Mouse (Mus musculus) embryonic stem cell, embryonic (primary cell): ENCODE data around the gene Ctnnd2.

Experiments
- CTCF ChIA-PET, 4 experiments: fragments of 300-600 bp in 2 of 4; fragments of 350-600 bp in 2 of 4; sonication (Branson Sonifier 250); formaldehyde crosslinking; loops; one replicate each; lab custom pipeline; 2022; ENCODE audit warnings: inconsistent platforms in 2 of 4; lab: Charles Lee
- POLR2A ChIA-PET, 4 experiments: fragments of 300-600 bp in 2 of 4; fragments of 350-600 bp in 2 of 4; sonication (Branson Sonifier 250); formaldehyde crosslinking; loops; one replicate each; lab custom pipeline; 2022; ENCODE audit warnings: antibody characterized with exemption in 4 of 4, inconsistent platforms in 1 of 4; lab: Charles Lee

Gene Ctnnd2

DNA sequence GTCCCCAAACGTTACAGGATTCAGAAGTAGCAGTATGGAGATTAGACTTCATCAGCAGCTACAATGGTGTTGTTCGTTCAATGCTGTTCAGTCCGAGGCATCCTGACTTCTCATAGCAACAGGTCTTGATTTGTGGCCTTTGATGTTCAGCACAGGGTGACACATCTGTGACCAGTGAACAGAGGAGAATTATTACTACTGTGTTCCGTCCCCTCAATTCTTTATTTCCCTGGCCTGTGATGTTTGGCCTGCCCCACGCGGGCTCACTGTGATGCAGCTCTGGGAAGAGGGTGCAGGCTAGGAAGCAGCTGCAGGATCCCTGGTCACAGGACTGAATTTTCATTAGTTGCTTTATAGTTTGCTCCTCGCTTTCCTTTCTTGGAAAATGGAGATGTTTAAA lies 197.6 kb downstream of the Ctnnd2 start:
- POLR2A ChIA-PET, result no interaction called here
- CTCF ChIA-PET, result interaction anchor here in 1 of 4 experiments (0.7 kb wide), 1 partner anchor 25 kb away, joined by 3 read pairs; no protein-coding TSS in a partner anchor

- ChIA-PET CTCF (no interaction called here), POLR2A (no interaction called here)
These were observed 198.8 kb downstream of the Ctnnd2 start for GRCm38 (mm10) chr15:30371151-30371550.

DNA sequence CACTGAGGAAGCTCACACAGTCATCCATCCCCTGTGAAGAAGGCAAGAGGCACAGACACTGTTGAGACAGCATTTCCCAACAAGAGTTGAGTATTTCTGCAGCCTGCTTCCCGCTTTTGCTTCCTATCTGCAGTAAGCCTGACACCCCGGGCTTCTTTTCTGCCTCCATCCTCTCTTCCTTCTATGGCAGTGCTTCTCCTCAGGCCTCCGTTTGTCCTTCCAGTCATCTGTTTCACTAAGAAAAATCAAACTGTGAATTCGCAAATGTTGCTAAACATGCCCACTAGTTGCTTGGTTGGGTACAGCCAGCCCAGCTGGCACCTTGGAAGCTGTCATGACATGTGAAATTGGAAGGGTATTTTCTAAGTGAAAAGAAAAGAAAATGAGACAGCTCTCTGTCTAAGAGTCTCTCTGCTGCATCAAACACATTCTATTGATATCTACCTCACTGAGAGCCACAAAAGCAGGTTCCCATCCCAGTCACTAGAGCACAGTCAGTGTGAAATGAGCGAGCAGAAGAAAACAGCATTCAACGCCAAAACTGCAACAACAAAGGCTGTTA lies 201.3 kb downstream of the Ctnnd2 start:
- CTCF ChIA-PET, result no interaction called here
- POLR2A ChIA-PET, result no interaction called here

DNA sequence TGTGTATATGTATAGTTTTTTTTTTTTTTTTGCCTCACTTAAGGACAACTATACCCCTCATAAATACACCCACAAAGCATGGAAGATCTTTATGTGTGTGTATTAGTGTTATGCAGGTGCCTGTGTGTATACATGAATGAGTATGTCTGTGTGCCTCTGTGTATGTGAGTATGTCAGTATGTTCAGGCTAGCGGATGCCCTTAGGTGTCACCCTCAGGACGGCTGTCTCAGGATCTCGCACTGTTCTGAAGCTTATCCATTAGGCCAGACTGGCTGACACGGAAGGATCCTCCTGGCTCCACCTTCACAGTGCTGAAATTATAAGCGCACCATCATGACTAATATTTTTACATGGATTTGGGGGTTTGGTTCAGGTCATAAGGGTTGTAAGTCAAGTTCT lies 202.5 kb downstream of the Ctnnd2 start:
- ChIA-PET CTCF (no interaction called here), POLR2A (no interaction called here)

GRCm38 (mm10) chr15:30383075-30383842 lies 210.9 kb downstream of the Ctnnd2 start:
- CTCF ChIA-PET, result interaction anchor here in 2 of 4 experiments (0.5 to 0.6 kb wide), 2 partner anchors 20 to 310 kb away, joined by 3 read pairs; no protein-coding TSS in a partner anchor
- POLR2A ChIA-PET, result interaction anchor here in 1 of 4 experiments (0.6 to 1.2 kb wide), 3 partner anchors 15 to 48 kb away, joined by 3 to 5 read pairs (median 4); no protein-coding TSS in a partner anchor

DNA sequence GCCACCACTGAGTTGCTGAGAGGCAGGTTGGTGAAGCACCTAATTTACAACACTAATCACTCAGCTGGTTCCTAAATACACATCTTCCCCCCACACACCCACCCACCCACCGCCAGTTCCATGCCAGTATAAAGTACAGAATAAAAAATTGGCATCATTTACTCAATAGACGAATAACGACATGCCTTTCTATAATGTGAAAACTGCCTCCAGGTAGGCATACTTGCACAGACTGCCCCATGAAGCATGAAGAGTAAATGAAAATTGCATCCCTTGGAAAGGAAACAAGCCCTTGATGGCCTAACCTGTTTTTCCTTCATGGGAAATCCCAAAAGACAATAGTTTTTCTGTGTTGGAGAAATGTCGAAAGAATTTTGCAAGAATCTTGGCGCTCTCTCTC lies 212.0 kb downstream of the Ctnnd2 start:
- POLR2A ChIA-PET, result no interaction called here
- CTCF ChIA-PET, result no interaction called here

DNA sequence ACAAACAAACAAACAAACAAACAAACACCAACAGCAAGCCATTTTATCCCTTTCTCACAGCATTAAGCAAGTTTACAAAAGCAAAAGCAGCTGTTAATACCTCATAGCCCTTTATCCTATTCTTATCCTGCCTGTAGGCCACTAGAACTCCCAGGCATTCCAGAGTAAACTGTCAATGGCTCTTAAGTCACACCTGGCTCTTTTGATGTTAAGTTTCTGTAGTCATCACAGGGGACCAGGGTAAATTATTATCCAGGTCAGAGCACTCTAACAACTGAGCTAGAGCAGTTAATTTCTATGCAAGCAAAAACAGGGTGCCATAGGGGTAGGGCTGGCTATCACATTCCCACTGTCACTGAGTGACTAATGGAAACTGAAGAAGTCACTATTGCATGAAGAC lies 214.1 kb downstream of the Ctnnd2 start:
- ChIA-PET CTCF (no interaction called here), POLR2A (no interaction called here)

DNA sequence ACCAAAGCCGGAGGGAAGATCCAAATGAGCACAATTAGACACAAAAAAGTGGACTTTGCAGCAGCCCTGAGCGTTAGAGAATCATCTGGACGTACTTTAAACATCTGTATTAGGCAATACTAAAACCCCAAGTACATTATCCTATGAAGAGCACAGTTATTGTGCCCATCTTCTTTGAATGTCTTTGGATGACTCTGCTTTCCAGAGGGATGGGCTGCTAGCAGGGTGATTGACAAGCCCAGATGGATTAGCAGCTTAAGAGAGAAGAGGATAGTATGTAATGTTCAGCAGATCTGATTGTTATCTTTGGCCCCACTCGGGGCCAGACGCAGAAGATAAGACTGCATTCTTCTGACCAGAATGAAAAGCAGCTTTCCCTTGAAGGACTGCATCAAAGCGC lies 214.9 kb downstream of the Ctnnd2 start:
- POLR2A ChIA-PET, result no interaction called here

DNA sequence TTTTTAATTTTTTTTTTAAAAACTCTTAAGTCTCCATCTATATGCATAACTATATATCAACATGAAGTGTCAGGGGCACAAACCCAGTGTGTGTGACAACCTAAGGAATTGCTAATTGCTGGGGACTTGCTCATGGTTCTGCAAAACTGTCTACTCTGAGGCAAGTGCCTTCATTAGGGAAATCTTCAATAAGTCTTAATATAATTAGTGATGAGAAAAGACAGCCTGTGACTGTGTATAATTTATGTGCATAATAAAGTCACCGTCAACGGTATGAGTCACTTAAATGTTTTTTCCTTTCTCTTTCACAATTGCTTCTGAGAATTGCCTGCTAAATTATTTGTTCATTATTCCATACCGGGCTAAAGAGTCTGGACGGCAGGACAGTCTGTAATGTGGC lies 228.7 kb downstream of the Ctnnd2 start:
- CTCF ChIA-PET, result no interaction called here
- POLR2A ChIA-PET, result no interaction called here

More for the DNA sequence above, 214.9 kb downstream of the Ctnnd2 start:
- CTCF ChIA-PET, result no interaction called here

- POLR2A ChIA-PET, result no interaction called here
- CTCF ChIA-PET, result interaction anchor here in 1 of 4 experiments (1.0 kb wide), 1 partner anchor 21 kb away, joined by 3 read pairs; no protein-coding TSS in a partner anchor
These were observed 233.9 kb downstream of the Ctnnd2 start for GRCm38 (mm10) chr15:30406254-30406653.

- POLR2A ChIA-PET, result no interaction called here
- CTCF ChIA-PET, result no interaction called here
These were observed 250.8 kb downstream of the Ctnnd2 start for GRCm38 (mm10) chr15:30423146-30423545.

DNA sequence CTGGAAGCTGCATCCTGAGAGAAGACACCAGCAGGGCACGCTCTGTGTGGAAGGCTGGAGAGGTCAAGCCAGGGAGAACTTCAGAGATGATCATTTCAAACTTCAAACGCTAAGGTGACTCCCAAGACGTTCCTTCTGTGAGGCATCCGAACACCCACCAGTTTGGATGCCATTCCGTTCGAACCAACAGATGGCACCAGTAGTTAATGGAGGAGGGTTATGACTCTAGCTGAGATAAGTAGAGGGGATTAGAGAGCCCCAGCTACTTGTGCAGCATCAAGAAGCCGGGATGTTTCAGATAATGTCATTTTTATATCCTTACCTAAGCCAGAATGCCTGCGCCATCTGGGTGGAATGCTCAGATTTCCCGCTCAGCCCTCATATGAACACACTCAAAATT lies 251.9 kb downstream of the Ctnnd2 start:
- CTCF ChIA-PET, result no interaction called here
- POLR2A ChIA-PET, result no interaction called here

DNA sequence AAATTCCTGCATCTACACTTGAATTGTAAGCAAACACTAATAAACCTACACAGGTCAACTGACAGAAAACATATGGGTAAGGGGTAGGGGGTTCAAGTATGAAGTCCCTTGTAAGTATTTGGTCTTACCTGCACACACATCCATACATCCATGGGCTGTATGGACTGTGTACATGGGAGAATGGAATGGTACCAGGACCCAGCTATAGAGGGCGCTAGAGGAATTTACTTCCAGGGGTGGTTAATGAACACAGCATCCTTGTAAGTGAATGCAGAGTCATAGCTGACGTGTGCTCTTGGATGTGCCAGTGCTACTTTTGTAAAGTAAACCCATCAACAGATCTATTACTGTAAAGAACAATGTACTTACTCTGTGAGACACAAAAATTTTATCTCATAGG lies 254.9 kb downstream of the Ctnnd2 start:
- CTCF ChIA-PET, result interaction anchor here (0.6 to 2.2 kb wide), 6 partner anchors 21 to 314 kb away, joined by 3 to 14 read pairs (median 3); no protein-coding TSS in a partner anchor
- POLR2A ChIA-PET, result no interaction called here

GRCm38 (mm10) chr15:30439045-30439444 lies 266.7 kb downstream of the Ctnnd2 start:
- ChIA-PET POLR2A (no interaction called here), CTCF (no interaction called here)

GRCm38 (mm10) chr15:30450765-30451164 lies 278.4 kb downstream of the Ctnnd2 start:
- ChIA-PET POLR2A (no interaction called here), CTCF (no interaction called here)

- ChIA-PET CTCF (interaction anchor here in 2 of 4 experiments (0.5 to 0.6 kb wide), 2 partner anchors 149 to 275 kb away, joined by 3 to 4 read pairs; no protein-coding TSS in a partner anchor), POLR2A (no interaction called here)
These were observed 279.5 kb downstream of the Ctnnd2 start for GRCm38 (mm10) chr15:30451921-30452320.

GRCm38 (mm10) chr15:30457541-30458250 lies 285.3 kb downstream of the Ctnnd2 start:
- POLR2A ChIA-PET, result no interaction called here
- CTCF ChIA-PET, result no interaction called here

- CTCF ChIA-PET, result no interaction called here
- POLR2A ChIA-PET, result no interaction called here
These were observed 286.3 kb downstream of the Ctnnd2 start for GRCm38 (mm10) chr15:30458671-30459070.

DNA sequence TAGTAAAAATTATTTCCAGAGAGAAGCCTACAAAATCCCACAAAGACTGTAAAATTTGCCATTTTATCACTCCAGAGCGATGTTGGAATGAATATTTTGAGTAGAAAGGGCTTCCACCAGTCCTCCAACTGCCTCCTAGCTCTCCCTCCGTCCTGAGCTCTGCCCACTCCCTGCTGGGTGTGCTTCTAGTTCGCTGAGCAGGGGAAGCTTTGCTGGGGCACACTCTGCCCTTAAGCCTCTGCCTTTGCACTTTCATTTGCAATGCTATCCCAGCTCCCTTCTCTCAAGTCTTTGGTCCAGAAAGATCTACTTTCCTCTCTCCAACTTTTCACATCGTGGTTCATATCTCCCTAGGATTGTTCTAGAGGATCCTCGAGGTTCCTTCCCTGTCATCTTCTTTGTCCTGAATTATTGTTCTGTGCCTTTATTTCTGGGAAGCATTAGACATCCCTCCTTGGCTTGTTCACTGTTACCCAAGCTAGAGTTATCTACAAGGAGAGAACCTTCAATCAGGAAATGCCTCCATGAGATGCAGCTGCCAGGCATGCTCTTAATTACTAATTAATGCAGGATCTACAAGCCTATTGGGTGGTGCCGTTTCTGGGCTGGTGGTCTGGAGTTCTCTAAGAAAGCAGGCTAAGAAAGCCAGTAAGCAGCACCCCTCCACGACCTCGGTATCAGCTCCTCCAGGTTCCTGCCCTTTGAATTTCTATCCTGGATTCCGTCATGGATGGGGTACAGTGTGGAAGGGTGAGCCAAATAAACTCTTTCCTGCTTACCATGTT lies 288.1 kb downstream of the Ctnnd2 start:
- CTCF ChIA-PET, result no interaction called here
- POLR2A ChIA-PET, result no interaction called here
